Mouse (Mus musculus): Measurements from ENCODE around the gene Myoz2. TPM values are rescaled to one million over a fixed set of nuclear protein-coding genes. Genes with fewer than 3 reads are reported as not detected.

Gene Myoz2
- polyA plus RNA-seq, 1 experiment: not detected

- no peaks in the 10 kb centered on the region for H3K27me3 ChIP-seq (ENCODE audit: control insufficient read depth)
Measured at GRCm38 (mm10) chr3:123066836-123067235, 32.0 kb upstream of the Myoz2 start.

DNA sequence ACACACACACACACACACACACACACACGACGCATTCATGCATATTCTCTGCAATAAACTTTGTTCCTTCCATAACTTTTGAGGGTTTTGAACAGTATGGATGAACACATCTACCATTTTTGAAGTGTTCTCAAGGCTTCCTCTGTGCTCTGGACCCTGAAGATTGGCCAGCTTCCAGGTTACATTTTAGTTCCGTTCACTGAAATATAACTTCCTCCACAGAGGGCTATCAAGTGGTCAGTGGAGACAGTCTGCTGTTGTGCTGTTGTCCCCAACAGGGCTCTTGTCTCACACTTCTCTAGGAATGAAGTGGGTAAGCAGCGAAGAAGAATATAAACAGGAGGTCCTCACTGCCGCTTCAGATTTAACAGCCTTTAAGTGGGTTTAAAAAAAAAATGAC lies 30.7 kb upstream of the Myoz2 start:
- TF ChIP-seq GATA1 (IDR thresholded peaks at IDR 0.05; ENCODE audit: low read length): no peak
- no peak for TF ChIP-seq TAL1 (IDR thresholded peaks at IDR 0.05; ENCODE audit: low read length)
- Histone ChIP-seq H3K27me3 (ENCODE audit: control insufficient read depth) (no peaks in the 10 kb centered on the region), H3K4me1 (ENCODE audit: control insufficient read depth) (no peaks in the 10 kb centered on the region), H3K9me3 (ENCODE audit: control insufficient read depth, low read length) (peaks cover 2% of the 10 kb centered on the region; the same call in 1 of the 2 replicates), H3K36me3 (ENCODE audit: control insufficient read depth) (no peaks in the 10 kb centered on the region), H3K4me3 (replicated peaks) (no peak overlapping the region)

More at GRCm38 (mm10) chr3:123066836-123067235, 32.0 kb upstream of the Myoz2 start:
- Histone ChIP-seq H3K4me1 (ENCODE audit: control insufficient read depth) (no peaks in the 10 kb centered on the region), H3K9me3 (ENCODE audit: control insufficient read depth, low read length) (peaks cover 2% of the 10 kb centered on the region; the same call in 1 of the 2 replicates), H3K36me3 (ENCODE audit: control insufficient read depth) (no peaks in the 10 kb centered on the region), H3K4me3 (replicated peaks) (no peak overlapping the region)
- no peak for TF ChIP-seq GATA1 (IDR thresholded peaks at IDR 0.05; ENCODE audit: low read length)
- TF ChIP-seq TAL1 (IDR thresholded peaks at IDR 0.05; ENCODE audit: low read length): no peak

GRCm38 (mm10) chr3:123064186-123064585 lies 29.4 kb upstream of the Myoz2 start:
- H3K27me3 ChIP-seq (ENCODE audit: control insufficient read depth): no peaks in the 10 kb centered on the region
- H3K4me1 ChIP-seq (ENCODE audit: control insufficient read depth): no peaks in the 10 kb centered on the region
- no peaks in the 10 kb centered on the region for H3K36me3 ChIP-seq (ENCODE audit: control insufficient read depth)
- TF ChIP-seq TAL1 (IDR thresholded peaks at IDR 0.05; ENCODE audit: low read length) (no peak), GATA1 (IDR thresholded peaks at IDR 0.05; ENCODE audit: low read length) (no peak)
- H3K9me3 ChIP-seq (ENCODE audit: control insufficient read depth, low read length): peaks cover 2% of the 10 kb centered on the region; the same call in 1 of the 2 replicates
- H3K4me3 ChIP-seq (replicated peaks): no peak overlapping the region

- Histone ChIP-seq H3K4me3 (replicated peaks) (no peak overlapping the region), H3K4me1 (ENCODE audit: control insufficient read depth) (no peaks in the 10 kb centered on the region), H3K36me3 (ENCODE audit: control insufficient read depth) (no peaks in the 10 kb centered on the region), H3K9me3 (ENCODE audit: control insufficient read depth, low read length) (no peaks in the 10 kb centered on the region), H3K27me3 (ENCODE audit: control insufficient read depth) (no peaks in the 10 kb centered on the region)
- TF ChIP-seq GATA1 (IDR thresholded peaks at IDR 0.05; ENCODE audit: low read length) (no peak), TAL1 (IDR thresholded peaks at IDR 0.05; ENCODE audit: low read length) (no peak)
Measured at GRCm38 (mm10) chr3:123061931-123062330, 27.1 kb upstream of the Myoz2 start.

- H3K36me3 ChIP-seq (ENCODE audit: control insufficient read depth): no peaks in the 10 kb centered on the region
- H3K4me3 ChIP-seq (replicated peaks): no peak overlapping the region
- no peaks in the 10 kb centered on the region for H3K4me1 ChIP-seq (ENCODE audit: control insufficient read depth)
- no peak for TF ChIP-seq TAL1 (IDR thresholded peaks at IDR 0.05; ENCODE audit: low read length)
- no peak for TF ChIP-seq GATA1 (IDR thresholded peaks at IDR 0.05; ENCODE audit: low read length)
- no peaks in the 10 kb centered on the region for H3K27me3 ChIP-seq (ENCODE audit: control insufficient read depth)
- H3K9me3 ChIP-seq (ENCODE audit: control insufficient read depth, low read length): no peaks in the 10 kb centered on the region
Measured at GRCm38 (mm10) chr3:123058832-123059231, 24.0 kb upstream of the Myoz2 start.

DNA sequence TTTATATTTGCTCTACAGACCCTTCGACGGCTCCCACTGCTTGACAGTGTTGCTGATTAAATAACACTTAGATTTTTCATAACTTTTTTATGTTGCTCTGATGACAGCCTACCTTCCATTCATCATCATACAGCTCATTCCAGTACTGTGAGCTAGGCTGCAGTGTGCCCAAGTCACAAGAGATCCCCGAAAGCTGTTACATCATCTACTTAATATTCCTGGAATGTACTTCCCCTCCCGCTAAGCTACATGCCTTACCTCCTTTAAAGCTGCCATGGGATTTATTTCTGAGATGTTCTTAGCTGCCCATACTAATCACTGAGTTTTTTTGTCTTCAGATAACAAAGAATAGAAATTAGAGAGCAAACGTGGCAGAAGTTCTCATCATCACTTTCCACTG lies 19.4 kb upstream of the Myoz2 start:
- TF ChIP-seq GATA1 (IDR thresholded peaks at IDR 0.05; ENCODE audit: low read length) (no peak), TAL1 (IDR thresholded peaks at IDR 0.05; ENCODE audit: low read length) (no peak)
- H3K9me3 ChIP-seq (ENCODE audit: control insufficient read depth, low read length): no peaks in the 10 kb centered on the region; the same call in 1 of the 2 replicates

GRCm38 (mm10) chr3:123053192-123053938 lies 18.6 kb upstream of the Myoz2 start:
- Histone ChIP-seq H3K4me1 (ENCODE audit: control insufficient read depth) (no peaks in the 10 kb centered on the region), H3K27me3 (ENCODE audit: control insufficient read depth) (no peaks in the 10 kb centered on the region)

More for the DNA sequence above, 19.4 kb upstream of the Myoz2 start:
- H3K36me3 ChIP-seq (ENCODE audit: control insufficient read depth): no peaks in the 10 kb centered on the region
- no peaks in the 10 kb centered on the region for H3K27me3 ChIP-seq (ENCODE audit: control insufficient read depth)
- no peak overlapping the region for H3K4me3 ChIP-seq (replicated peaks)
- H3K4me1 ChIP-seq (ENCODE audit: control insufficient read depth): no peaks in the 10 kb centered on the region

GRCm38 (mm10) chr3:123042308-123042707 lies 7.5 kb upstream of the Myoz2 start:
- no peaks in the 10 kb centered on the region for H3K9me3 ChIP-seq (ENCODE audit: control insufficient read depth, low read length)
- no peaks in the 10 kb centered on the region for H3K27me3 ChIP-seq (ENCODE audit: control insufficient read depth)
- H3K4me1 ChIP-seq (ENCODE audit: control insufficient read depth): no peaks in the 10 kb centered on the region
- TF ChIP-seq GATA1 (IDR thresholded peaks at IDR 0.05; ENCODE audit: low read length) (no peak), TAL1 (IDR thresholded peaks at IDR 0.05; ENCODE audit: low read length) (no peak)
- H3K36me3 ChIP-seq (ENCODE audit: control insufficient read depth): no peaks in the 10 kb centered on the region
- no peak overlapping the region for H3K4me3 ChIP-seq (replicated peaks)

More at GRCm38 (mm10) chr3:123053192-123053938, 18.6 kb upstream of the Myoz2 start:
- TF ChIP-seq GATA1 (IDR thresholded peaks at IDR 0.05; ENCODE audit: low read length): no peak
- no peak for TF ChIP-seq TAL1 (IDR thresholded peaks at IDR 0.05; ENCODE audit: low read length)
- Histone ChIP-seq H3K9me3 (ENCODE audit: control insufficient read depth, low read length) (no peaks in the 10 kb centered on the region; the same call in 1 of the 2 replicates), H3K4me3 (replicated peaks) (no peak overlapping the region), H3K36me3 (ENCODE audit: control insufficient read depth) (no peaks in the 10 kb centered on the region)

GRCm38 (mm10) chr3:123033804-123034203 lies 1.0 kb downstream of the Myoz2 start:
- no peak for TF ChIP-seq GATA1 (IDR thresholded peaks at IDR 0.05; ENCODE audit: low read length)
- TF ChIP-seq TAL1 (IDR thresholded peaks at IDR 0.05; ENCODE audit: low read length): no peak
- no peaks in the 10 kb centered on the region for H3K4me1 ChIP-seq (ENCODE audit: control insufficient read depth)

More at GRCm38 (mm10) chr3:123033804-123034203, 1.0 kb downstream of the Myoz2 start:
- H3K9me3 ChIP-seq (ENCODE audit: control insufficient read depth, low read length): no peaks in the 10 kb centered on the region
- H3K27me3 ChIP-seq (ENCODE audit: control insufficient read depth): no peaks in the 10 kb centered on the region
- H3K4me3 ChIP-seq (replicated peaks): no peak overlapping the region
- no peaks in the 10 kb centered on the region for H3K36me3 ChIP-seq (ENCODE audit: control insufficient read depth)
